Mouse (Mus musculus) liver, embryonic 15.5 days (tissue): ENCODE measurements around the gene Olfr704. TPM values are rescaled to one million over a fixed set of nuclear protein-coding genes. Genes with fewer than 3 reads are reported as not detected.
"Not testable (repeated sequence)": the region's sequence is repeated elsewhere in the genome, so short reads cannot be mapped to it uniquely, and the experiment has no call there.

Experiments
- ATAC-seq: fragments of 200-750 bp; cut with Nextera tagmentation; 2 replicates; pipeline ENCODE4 v1.8.0; 2017; ENCODE audit warnings: moderate number of reproducible peaks, mild to moderate bottlenecking, moderate library complexity; ENCODE audit not compliant: insufficient read depth
- H3K27ac ChIP-seq: fragments of 300-500 bp; sonication (generic); replicated peaks from 2 replicates; pipeline ENCODE4 v1.5.1; 2015; ENCODE audit warnings: mild to moderate bottlenecking, inconsistent platforms
- H3K27me3 ChIP-seq: fragments of 300-500 bp; sonication (generic); 2 replicates; pipeline ENCODE4 v1.6.1; 2015; ENCODE audit warnings: mild to moderate bottlenecking, inconsistent platforms
- H3K36me3 ChIP-seq: fragments of 300-500 bp; sonication (generic); replicated peaks from 2 replicates; pipeline ENCODE4 v1.6.1; 2015; ENCODE audit warnings: moderate library complexity, mild to moderate bottlenecking, inconsistent platforms
- H3K4me1 ChIP-seq: fragments of 300-500 bp; sonication (generic); replicated peaks from 2 replicates; pipeline ENCODE4 v1.6.1; 2015; ENCODE audit warnings: inconsistent platforms
- H3K4me2 ChIP-seq: fragments of 300-500 bp; sonication (generic); 2 replicates; pipeline ENCODE4 v1.6.1; 2015; ENCODE audit warnings: moderate library complexity, mild to moderate bottlenecking, inconsistent platforms
- H3K4me3 ChIP-seq: fragments of 300-500 bp; sonication (generic); replicated peaks from 2 replicates; pipeline ENCODE4 v1.5.1; 2015; ENCODE audit warnings: mild to moderate bottlenecking, inconsistent platforms
- H3K9ac ChIP-seq: fragments of 300-500 bp; sonication (generic); 2 replicates; pipeline ENCODE4 v1.6.1; 2015; ENCODE audit warnings: moderate library complexity, mild to moderate bottlenecking, inconsistent platforms
- H3K9me3 ChIP-seq: fragments of 300-500 bp; sonication (generic); replicated peaks from 2 replicates; pipeline ENCODE4 v1.6.1; 2016; ENCODE audit warnings: inconsistent platforms
- WGBS: fragments of 180-500 bp; shearing (Covaris S2); methylation state at CpG from one replicate; pipeline ENCODE4 v1.1.7; 2015; ENCODE audit warnings: mixed read lengths; ENCODE audit not compliant: insufficient replicate concordance; 5-methylcytosine and 5-hydroxymethylcytosine counted together
- polyA plus RNA-seq: library from polyadenylated mRNA; unstranded; fragments of >200 nt; fragmentation: Nextera tagmentation; extraction: Ambion mirVana; gene quantifications from 2 replicates; pipeline ENCODE4 v1.2.1, GENCODE M21; 2015

Olfr704 gene
- polyA plus RNA-seq = not detected in 2 replicates

GRCm38 (mm10) chr7:106862885-106863284, at the start of gene Olfr704:
Olfr704 (plus strand) TSS chr7:106863185.
- no peaks in the 10 kb centered on the region for H3K36me3 ChIP-seq
- H3K9me3 ChIP-seq = no peaks in the 10 kb centered on the region
- H3K9ac ChIP-seq = no peak within 1 kb of the TSS
- H3K27ac ChIP-seq = no peak within 1 kb of the TSS
- H3K27me3 ChIP-seq = no peaks in the 10 kb centered on the region
- no peaks in the 10 kb centered on the region for H3K4me1 ChIP-seq
- ATAC-seq = no peak
- no peak within 1 kb of the TSS for H3K4me2 ChIP-seq
- no peak within 1 kb of the TSS for H3K4me3 ChIP-seq

GRCm38 (mm10) chr7:106813829-106814228, 49.2 kb upstream of the Olfr704 start, which contains the start of gene Olfr701:
Olfr701 (plus strand) TSS chr7:106814129.
- Histone ChIP-seq H3K9me3 (no peaks in the 10 kb centered on the region), H3K9ac (no peak within 1 kb of the TSS), H3K4me3 (no peak within 1 kb of the TSS), H3K36me3 (no peaks in the 10 kb centered on the region), H3K27ac (no peak within 1 kb of the TSS), H3K27me3 (no peaks in the 10 kb centered on the region), H3K4me2 (no peak within 1 kb of the TSS), H3K4me1 (no peaks in the 10 kb centered on the region)
- 43% methylated on average over 2 of the region's 2 CpGs for WGBS
- no peak for ATAC-seq

- no peak for ATAC-seq
- Histone ChIP-seq H3K4me1 (no peaks in the 10 kb centered on the region), H3K4me3 (no peak overlapping the region), H3K4me2 (no peak overlapping the region), H3K36me3 (no peaks in the 10 kb centered on the region), H3K27ac (no peak overlapping the region), H3K9ac (no peak overlapping the region), H3K9me3 (no peaks in the 10 kb centered on the region), H3K27me3 (no peaks in the 10 kb centered on the region)
- 16% methylated on average over 2 of the region's 2 CpGs for WGBS
These were observed 47.2 kb upstream of the Olfr704 start for GRCm38 (mm10) chr7:106815775-106816174.

- Histone ChIP-seq H3K36me3 (no peaks in the 10 kb centered on the region), H3K4me1 (no peaks in the 10 kb centered on the region), H3K4me3 (no peak overlapping the region), H3K9ac (no peak overlapping the region), H3K27ac (no peak overlapping the region), H3K27me3 (no peaks in the 10 kb centered on the region), H3K4me2 (no peak overlapping the region), H3K9me3 (no peaks in the 10 kb centered on the region)
- no peak for ATAC-seq
These were observed 44.6 kb upstream of the Olfr704 start for GRCm38 (mm10) chr7:106818414-106818813.

- Histone ChIP-seq H3K4me3 (no peak within 1 kb of the TSS), H3K27me3 (no peaks in the 10 kb centered on the region), H3K27ac (no peak within 1 kb of the TSS), H3K4me2 (no peak within 1 kb of the TSS), H3K9me3 (no peaks in the 10 kb centered on the region), H3K36me3 (no peaks in the 10 kb centered on the region), H3K9ac (no peak within 1 kb of the TSS), H3K4me1 (no peaks in the 10 kb centered on the region)
- no peak for ATAC-seq
These were observed 29.2 kb upstream of the Olfr704 start, which contains the start of gene Olfr702 for GRCm38 (mm10) chr7:106833793-106834192. Olfr702 (minus strand) TSS chr7:106833893.

- no peak for ATAC-seq
- H3K36me3 ChIP-seq = no peaks in the 10 kb centered on the region
- H3K27ac ChIP-seq = no peak within 1 kb of the TSS
- no peaks in the 10 kb centered on the region for H3K9me3 ChIP-seq
- H3K4me2 ChIP-seq = no peak within 1 kb of the TSS
- H3K4me1 ChIP-seq = no peaks in the 10 kb centered on the region
- H3K27me3 ChIP-seq = no peaks in the 10 kb centered on the region
- H3K9ac ChIP-seq = no peak within 1 kb of the TSS
- WGBS = 44% methylated on average over 2 of the region's 2 CpGs
- H3K4me3 ChIP-seq = no peak within 1 kb of the TSS
These were observed 19.9 kb upstream of the Olfr704 start, which contains the start of gene Olfr703 for GRCm38 (mm10) chr7:106843060-106843459. Olfr703 (plus strand) TSS chr7:106843360.

GRCm38 (mm10) chr7:106876791-106877190, 13.8 kb downstream of the Olfr704 start, which contains the start of gene Olfr705:
Olfr705 (minus strand) TSS chr7:106876891.
- H3K4me3 ChIP-seq = no peak within 1 kb of the TSS
- no peaks in the 10 kb centered on the region for H3K4me1 ChIP-seq
- H3K9ac ChIP-seq = no peak within 1 kb of the TSS
- H3K4me2 ChIP-seq = no peak within 1 kb of the TSS
- WGBS = 50% methylated on average over 3 of the region's 3 CpGs
- ATAC-seq = no peak
- H3K27ac ChIP-seq = no peak within 1 kb of the TSS
- no peaks in the 10 kb centered on the region for H3K36me3 ChIP-seq
- no peaks in the 10 kb centered on the region for H3K9me3 ChIP-seq
- no peaks in the 10 kb centered on the region for H3K27me3 ChIP-seq

- Histone ChIP-seq H3K9me3 (no peaks in the 10 kb centered on the region), H3K36me3 (no peaks in the 10 kb centered on the region), H3K4me2 (no peak within 1 kb of the TSS), H3K27ac (no peak within 1 kb of the TSS), H3K27me3 (no peaks in the 10 kb centered on the region), H3K4me3 (no peak within 1 kb of the TSS), H3K9ac (no peak within 1 kb of the TSS), H3K4me1 (no peaks in the 10 kb centered on the region)
- no peak for ATAC-seq
- 61% methylated on average over 2 of the region's 2 CpGs for WGBS
These were observed 25.1 kb downstream of the Olfr704 start, which contains the start of gene Olfr706 for GRCm38 (mm10) chr7:106888062-106888461. Olfr706 (minus strand) TSS chr7:106888162.

- not testable (repeated sequence) for H3K4me3 ChIP-seq, H3K9ac ChIP-seq, H3K4me2 ChIP-seq, H3K36me3 ChIP-seq, ATAC-seq, H3K27me3 ChIP-seq, H3K27ac ChIP-seq, H3K9me3 ChIP-seq, H3K4me1 ChIP-seq
- WGBS = 50% methylated on average over 3 of the region's 3 CpGs
These were observed 38.2 kb downstream of the Olfr704 start, which contains the start of gene Olfr707 for GRCm38 (mm10) chr7:106901141-106901540. Olfr707 (minus strand) TSS chr7:106901241.

GRCm38 (mm10) chr7:106907676-106908075, 44.7 kb downstream of the Olfr704 start, which contains the start of gene Olfr1532-ps1:
Olfr1532-ps1 (plus strand) TSS chr7:106908001.
- Histone ChIP-seq H3K4me3 (no peak within 1 kb of the TSS), H3K4me2 (no peak within 1 kb of the TSS), H3K9ac (no peak within 1 kb of the TSS), H3K9me3 (no peaks in the 10 kb centered on the region), H3K36me3 (no peaks in the 10 kb centered on the region), H3K27ac (no peak within 1 kb of the TSS), H3K4me1 (no peaks in the 10 kb centered on the region), H3K27me3 (no peaks in the 10 kb centered on the region)
- no peak for ATAC-seq
- 42% methylated on average over 2 of the region's 2 CpGs for WGBS
